Mouse (Mus musculus) MEL-GATA-1-ER (cell line): ENCODE measurements around the gene Scn8a.
A peak's percentile ranks its signal among the peaks of the same experiment; 100 is the strongest.

Experiments
- DNase-seq: peaks from one replicate; pipeline ENCODE4 v3.0.0-alpha.2; 2012; ENCODE audit warnings: low read depth; ENCODE audit errors: extremely low read depth

Scn8a gene

DNA sequence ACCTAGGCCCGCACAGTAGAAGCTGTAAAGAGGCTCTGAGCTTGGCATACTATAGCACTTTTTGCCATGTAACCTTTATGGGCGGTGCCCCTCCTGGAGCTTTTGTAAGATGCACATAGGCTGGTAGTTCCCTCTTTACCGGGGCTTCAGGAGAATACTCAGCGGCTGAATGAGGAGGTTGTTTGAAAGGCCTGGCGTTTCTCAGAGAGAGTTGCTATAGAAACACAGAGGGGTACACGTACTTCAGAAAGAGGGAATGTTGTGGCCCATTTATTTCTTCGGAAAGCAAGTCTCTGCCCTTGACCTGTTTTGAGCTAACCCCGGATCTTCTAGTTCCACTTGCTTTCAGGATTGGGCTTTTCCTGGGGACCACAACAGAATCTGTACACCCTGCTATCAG, 83.2 kb downstream of the Scn8a start:
- no peak for DNase-seq

- no peak for DNase-seq
These were observed 84.3 kb downstream of the Scn8a start for GRCm38 (mm10) chr15:100953955-100954354.

GRCm38 (mm10) chr15:100954751-100955150, 85.1 kb downstream of the Scn8a start:
- DNase-seq, result no peak

GRCm38 (mm10) chr15:100960958-100961357, 91.3 kb downstream of the Scn8a start:
- no peak for DNase-seq

DNA sequence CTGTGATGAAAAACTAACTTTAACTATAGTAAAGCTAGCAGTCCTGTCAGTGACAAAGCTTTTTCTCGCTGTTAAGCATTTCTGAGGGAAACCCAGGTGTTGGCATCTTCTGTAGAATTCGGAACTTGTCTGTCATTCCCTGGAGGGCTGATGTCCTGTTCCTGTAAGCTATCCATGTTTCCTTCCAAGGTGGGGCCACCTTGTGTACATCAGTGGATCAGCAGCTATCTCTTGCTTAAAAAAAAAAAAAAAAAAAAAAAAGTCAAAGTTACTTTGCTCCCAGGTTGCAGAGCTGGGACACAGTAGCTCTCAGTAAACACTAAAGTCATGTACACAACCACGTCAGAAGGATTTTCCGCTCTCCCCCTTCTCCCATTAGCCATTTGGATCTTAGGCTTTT, 91.9 kb downstream of the Scn8a start:
- DNase-seq, result no peak

- no peak for DNase-seq
These were observed 101.8 kb downstream of the Scn8a start for GRCm38 (mm10) chr15:100971443-100971842.

DNA sequence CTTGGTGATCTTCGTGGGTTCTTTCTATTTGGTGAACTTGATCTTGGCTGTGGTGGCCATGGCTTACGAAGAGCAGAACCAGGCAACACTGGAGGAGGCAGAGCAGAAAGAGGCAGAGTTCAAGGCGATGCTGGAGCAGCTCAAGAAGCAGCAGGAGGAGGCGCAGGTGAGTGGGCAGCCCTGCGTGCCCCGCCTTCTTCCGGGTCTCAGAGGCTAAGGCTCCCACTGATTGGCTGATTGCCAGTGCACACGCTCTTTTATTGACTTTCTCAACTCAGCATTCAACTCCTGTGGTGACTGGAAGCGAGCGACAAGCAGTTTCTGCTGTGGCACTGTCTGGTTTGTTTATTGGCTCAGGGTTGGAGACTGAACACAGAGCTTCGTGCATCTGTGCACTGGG, 103.1 kb downstream of the Scn8a start:
- no peak for DNase-seq

- DNase-seq, result no peak
These were observed 105.0 kb downstream of the Scn8a start for GRCm38 (mm10) chr15:100974679-100975078.

DNA sequence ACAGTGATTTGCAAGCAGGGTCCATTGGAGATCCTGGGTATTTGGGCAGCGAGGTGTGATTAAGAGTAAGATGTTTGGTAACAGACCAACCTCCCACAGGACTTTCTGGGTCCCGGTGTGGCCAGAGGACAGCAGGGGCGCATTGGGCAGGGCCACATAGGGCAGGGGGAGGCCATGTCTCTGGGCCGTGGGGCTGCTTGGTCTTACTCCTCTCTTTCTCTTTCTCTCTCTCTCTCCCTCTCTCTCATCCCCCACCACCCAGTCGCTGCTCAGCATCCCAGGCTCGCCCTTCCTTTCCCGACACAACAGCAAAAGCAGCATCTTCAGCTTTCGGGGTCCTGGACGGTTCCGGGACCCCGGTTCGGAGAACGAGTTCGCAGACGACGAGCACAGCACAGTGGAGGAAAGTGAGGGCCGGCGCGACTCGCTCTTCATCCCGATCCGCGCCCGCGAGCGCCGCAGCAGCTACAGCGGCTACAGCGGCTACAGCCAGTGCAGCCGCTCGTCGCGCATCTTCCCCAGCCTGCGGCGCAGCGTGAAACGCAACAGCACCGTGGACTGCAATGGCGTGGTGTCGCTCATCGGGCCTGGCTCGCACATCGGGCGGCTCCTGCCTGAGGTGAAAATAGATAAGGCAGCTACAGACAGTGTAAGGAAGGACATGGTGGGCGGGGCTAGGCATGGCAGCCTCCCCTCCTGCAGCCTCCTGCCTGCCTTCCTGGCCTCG, 113.9 kb downstream of the Scn8a start:
- DNase-seq, result no peak

DNA sequence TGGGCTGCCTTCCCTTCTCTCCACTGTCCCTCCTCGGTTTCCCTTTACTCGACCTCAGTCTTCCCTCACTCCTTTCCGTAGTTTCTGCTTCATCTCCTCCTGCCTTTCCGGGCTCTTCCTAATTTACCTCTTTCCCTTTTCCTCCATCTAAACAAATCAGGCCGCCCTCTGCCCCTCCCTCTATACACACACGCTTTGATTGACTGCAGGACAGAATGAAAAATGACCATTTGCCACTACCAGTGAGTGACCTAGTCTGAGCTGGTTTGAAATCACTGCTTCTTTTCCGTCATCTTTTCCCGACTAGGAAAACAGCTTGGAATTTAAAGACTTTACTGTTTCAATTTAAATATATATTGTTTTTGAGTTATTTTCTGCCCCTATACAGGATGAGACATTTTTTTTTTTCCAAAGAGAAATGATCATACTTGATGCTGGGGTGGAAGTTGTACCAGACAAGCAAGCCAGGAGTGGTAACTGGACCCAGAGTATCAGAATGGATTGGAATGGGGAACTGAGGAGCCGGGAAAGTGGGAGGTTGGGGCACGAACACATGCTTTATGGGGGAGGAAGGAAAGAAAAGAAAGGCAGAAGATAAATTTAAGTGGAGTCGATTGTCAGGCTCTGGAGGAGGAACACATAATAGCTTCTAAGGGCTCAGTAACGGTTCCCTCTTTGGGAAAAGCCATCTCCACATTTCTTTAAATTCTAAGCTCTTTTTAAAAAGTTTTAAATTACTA, 114.7 kb downstream of the Scn8a start:
- DNase-seq, result no peak

DNA sequence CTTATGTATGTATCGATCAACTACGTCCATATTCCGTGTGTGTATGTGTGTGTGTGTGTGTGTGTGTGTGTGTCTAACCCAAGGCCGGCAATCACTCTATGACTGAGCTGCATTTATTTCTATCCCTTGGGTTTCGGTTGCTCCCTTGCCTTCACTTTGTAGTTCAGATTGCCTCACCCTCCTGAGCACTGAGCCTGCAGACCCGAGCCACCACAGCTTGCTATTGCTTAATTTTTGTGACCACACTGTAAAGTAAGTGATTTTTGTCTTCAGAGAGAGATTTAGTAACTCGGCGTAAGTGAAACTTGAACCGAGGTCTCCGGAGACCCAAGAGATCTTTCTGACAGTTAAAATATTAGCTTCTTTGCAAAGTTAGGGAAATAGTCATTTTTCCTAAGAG, 116.8 kb downstream of the Scn8a start:
- no peak for DNase-seq

DNA sequence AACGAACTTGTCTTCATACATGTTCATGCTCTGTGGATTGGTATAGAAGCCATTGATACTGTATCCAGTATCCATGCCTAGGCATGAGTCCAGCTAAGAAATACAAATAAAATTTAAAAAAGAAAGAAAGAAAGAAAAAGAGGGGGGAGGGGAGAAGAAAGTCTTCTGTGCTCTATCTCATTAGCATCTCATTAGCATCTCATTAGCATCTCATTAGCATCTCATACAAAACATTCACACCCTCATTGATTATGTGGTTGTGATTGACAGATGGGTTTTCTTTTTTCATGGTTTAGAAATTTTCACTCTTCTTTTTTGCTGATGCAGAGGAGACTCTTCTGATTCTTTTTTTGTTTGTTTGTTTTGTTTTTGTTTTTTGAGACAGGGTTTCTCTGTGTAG, 117.4 kb downstream of the Scn8a start:
- no peak for DNase-seq

GRCm38 (mm10) chr15:100990283-100990682, 120.6 kb downstream of the Scn8a start:
- DNase-seq, result no peak

DNA sequence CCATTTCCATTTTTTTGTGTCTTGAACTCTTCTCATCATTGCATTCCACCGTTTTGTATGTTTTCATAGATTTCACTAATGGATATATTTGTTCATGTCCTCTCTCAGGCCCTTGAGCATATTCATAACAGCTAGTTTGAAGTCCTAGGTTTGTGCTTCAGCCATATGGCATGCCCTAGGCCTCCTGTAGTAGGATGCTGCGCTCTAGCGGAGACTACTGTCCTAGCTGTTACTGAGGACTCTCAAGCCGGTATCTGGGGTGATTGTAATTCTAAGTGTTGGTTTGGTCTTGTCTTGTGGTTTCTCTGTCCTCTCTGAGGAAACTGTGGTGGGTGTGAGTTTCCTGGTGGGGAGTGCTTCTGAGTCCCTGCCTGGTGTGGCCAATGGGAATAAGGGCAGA, 127.4 kb downstream of the Scn8a start:
- no peak for DNase-seq

GRCm38 (mm10) chr15:101001685-101002084, 132.0 kb downstream of the Scn8a start:
- no peak for DNase-seq

GRCm38 (mm10) chr15:101002466-101002865, 132.8 kb downstream of the Scn8a start:
- no peak for DNase-seq

GRCm38 (mm10) chr15:101004538-101004937, 134.9 kb downstream of the Scn8a start:
- DNase-seq, result no peak

- DNase-seq, result no peak
These were observed 136.1 kb downstream of the Scn8a start for GRCm38 (mm10) chr15:101005717-101006116.

GRCm38 (mm10) chr15:101006251-101007040, 136.8 kb downstream of the Scn8a start:
- DNase-seq, result peak; percentile 53

DNA sequence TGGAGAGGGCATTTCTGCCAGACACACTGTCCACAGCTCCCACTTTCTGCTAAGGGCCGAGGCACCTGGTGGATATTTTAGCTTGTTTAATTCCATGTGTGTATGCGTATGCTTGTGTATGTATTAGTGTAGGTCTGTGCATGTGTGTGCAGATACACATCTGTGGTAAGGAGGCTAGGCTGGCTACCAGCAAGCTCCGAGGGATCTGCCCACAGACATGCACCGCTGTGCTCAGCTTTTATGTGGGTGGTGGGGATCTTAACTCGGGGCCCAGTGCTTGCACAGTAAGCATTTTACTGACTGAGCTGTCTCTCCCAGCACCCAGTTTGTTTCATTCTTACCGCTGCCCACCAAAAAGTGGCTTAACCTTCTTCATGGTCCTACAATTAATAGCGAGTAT, 137.6 kb downstream of the Scn8a start:
- DNase-seq, result no peak

DNA sequence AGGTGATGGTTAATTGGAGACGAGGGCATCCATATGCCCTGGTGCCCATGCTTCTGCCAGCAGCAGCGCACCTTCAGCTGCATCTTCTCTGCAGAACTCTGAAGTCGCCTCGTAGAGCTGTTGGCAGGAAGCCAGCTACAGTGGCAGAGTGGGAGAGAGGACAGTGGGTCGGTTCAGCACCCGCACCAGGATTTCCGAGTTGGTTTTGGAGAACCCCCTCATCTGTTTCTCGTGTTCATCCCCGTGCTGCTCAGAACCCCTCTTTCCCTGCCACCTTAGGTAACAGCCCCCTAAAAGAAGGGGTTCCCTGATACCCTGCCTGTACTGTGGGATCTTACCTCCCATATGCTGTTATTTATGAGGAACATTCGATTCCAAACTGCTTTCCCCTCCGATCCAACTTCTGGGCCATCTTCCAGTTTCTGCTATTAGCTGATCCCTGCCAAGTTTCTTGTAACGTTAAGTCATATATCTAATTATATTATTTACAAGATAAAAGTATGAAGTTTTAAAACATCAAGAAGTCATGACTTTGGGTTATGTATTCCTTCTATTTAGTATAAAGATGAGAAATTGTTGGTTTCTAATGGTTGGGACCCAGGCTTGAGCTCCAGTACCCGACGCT, 138.8 kb downstream of the Scn8a start:
- DNase-seq, result no peak

DNA sequence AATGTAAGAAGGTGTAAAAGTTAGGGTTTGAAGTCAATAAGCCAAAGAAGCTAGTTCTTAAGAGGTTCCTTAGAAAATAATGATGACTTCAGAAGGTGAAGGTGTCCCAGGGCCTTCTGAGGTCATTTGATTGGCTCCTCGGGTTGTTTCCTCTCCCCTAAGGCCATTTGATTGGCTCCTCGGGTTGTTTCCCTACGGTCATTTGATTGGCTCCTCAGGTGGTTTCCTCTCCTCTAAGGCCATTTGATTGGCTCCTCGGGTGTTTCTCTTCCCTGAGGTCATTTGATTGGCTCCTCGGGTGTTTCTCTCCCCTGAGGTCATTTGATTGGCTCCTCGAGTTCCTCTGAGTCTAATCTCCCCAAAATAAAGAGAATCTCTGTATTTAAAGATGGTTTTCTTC, 141.7 kb downstream of the Scn8a start:
- peak; percentile 47 for DNase-seq
